Mouse (Mus musculus): ENCODE results near the gene Klhl11. TPM values are rescaled to one million over a fixed set of nuclear protein-coding genes. Genes with fewer than 3 reads are reported as not detected.
A peak's percentile ranks its signal among the peaks of the same experiment; 100 is the strongest.

Gene Klhl11
- polyA plus RNA-seq, 1 experiment from 2014 or later, result 12.6 TPM

DNA sequence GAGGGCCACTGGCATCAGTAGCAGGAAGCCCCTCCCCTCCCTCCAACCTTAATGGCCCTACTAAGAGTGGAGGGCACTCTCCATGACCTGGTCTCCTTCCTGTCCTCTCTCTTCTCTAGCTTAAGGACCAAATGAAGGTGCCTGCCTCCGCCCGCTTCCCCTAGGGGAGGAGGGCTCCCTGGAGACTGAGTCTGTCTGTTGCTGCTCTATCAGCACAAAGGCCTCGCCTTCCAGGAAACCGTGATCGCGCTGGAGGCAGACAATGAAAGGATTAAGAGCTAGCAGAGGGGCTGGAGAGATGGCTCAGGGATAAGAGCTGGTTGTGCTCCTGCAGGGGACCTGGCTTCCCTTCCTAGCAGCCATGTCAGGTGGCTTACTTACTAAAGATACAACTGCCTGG is 28.8 kb upstream of the Klhl11 start:
- H3K36me3 ChIP-seq, result peaks cover 99% of the 10 kb centered on the region
- WGBS, result 66% methylated on average over 6 of the region's 6 CpGs

DNA sequence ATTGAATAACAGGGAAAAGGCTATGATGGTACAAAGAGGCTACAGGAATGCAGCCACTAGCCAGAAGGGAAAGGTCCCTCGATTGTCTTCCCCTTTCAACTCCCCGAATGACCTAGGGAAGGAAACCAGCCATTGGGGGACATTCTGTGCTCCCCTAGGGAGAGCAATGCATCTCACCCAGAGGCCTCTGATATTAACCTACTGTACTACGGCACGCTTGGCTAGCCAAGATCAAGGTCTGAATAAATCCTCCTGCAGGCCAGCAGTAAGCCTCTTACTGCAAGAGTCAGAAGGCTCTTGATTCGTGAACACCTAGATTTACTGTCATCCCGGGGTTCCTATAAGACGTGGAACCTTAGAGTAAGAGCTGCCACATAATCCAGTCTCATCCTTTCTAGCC is 28.1 kb upstream of the Klhl11 start:
- Histone ChIP-seq H3K36me3 (peaks cover 99% of the 10 kb centered on the region), H3K9me3 (no peaks in the 10 kb centered on the region), H3K27me3 (no peaks in the 10 kb centered on the region), H3K9ac (no peak overlapping the region), H3K4me3 (no peak overlapping the region), H3K4me1 (no peaks in the 10 kb centered on the region), H3K27ac (no peak overlapping the region), H3K4me2 (replicated peaks) (no peak overlapping the region)
- no peak for ATAC-seq (ENCODE audit: low FRiP score, low read depth)
- 89% methylated on average over 7 of the region's 7 CpGs for WGBS

More for the DNA sequence above, 28.8 kb upstream of the Klhl11 start:
- Histone ChIP-seq H3K27ac (no peak overlapping the region), H3K4me2 (replicated peaks) (no peak overlapping the region), H3K4me1 (no peaks in the 10 kb centered on the region), H3K4me3 (no peak overlapping the region), H3K9me3 (no peaks in the 10 kb centered on the region), H3K9ac (no peak overlapping the region), H3K27me3 (no peaks in the 10 kb centered on the region)
- no peak for ATAC-seq (ENCODE audit: low FRiP score, low read depth)

DNA sequence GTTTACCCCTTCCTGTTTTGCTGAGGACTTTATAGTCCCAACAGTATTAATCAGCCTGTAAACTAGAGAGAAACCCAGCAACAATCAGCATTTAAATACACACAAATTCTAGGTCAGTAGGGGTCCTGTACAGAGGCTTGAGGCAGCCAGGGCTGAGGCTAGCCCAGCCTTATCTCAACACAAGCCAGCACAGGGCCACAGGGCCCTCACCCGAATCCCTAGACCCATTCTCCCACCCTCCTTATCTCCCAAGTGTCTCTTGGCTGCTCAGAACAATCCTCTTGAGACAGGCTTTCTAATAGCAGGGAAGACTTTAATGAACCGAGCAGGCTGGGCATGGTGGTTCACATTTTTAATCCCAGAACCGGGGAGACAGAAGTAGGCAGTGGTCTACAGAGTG is 27.7 kb upstream of the Klhl11 start:
- Histone ChIP-seq H3K4me1 (no peaks in the 10 kb centered on the region), H3K27ac (no peak overlapping the region), H3K36me3 (peaks cover 99% of the 10 kb centered on the region), H3K27me3 (no peaks in the 10 kb centered on the region), H3K9me3 (no peaks in the 10 kb centered on the region), H3K9ac (no peak overlapping the region), H3K4me2 (replicated peaks) (no peak overlapping the region), H3K4me3 (no peak overlapping the region)
- WGBS, result 91% methylated on average over 3 of the region's 3 CpGs
- no peak for ATAC-seq (ENCODE audit: low FRiP score, low read depth)

DNA sequence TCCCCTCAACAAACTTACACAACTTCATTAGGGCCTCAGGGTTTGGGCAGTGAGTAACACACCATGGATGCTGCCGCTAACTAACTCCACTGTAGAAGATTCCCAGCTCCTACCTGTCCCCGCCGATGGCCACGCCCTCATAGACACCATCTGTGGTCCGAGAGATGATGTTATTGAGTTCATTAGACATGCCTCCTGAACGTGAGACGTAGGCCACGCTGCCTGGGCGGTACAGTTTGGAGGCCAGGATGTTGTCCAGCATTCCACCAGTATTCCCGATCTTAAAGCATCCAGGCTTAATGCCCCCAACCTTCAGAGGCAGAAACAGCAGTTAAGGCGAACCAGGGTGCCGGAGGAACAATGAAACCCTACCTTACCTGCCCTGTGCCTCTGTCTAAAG is 21.2 kb upstream of the Klhl11 start:
- Histone ChIP-seq H3K4me1 (no peaks in the 10 kb centered on the region), H3K36me3 (peaks cover 96% of the 10 kb centered on the region), H3K9me3 (no peaks in the 10 kb centered on the region), H3K27me3 (no peaks in the 10 kb centered on the region), H3K9ac (no peak overlapping the region), H3K4me3 (no peak overlapping the region), H3K27ac (no peak overlapping the region), H3K4me2 (replicated peaks) (no peak overlapping the region)
- no peak for ATAC-seq (ENCODE audit: low FRiP score, low read depth)
- WGBS, result 91% methylated on average over 12 of the region's 12 CpGs

GRCm38 (mm10) chr11:100490951-100491350 is 18.4 kb upstream of the Klhl11 start:
- Histone ChIP-seq H3K36me3 (peaks cover 95% of the 10 kb centered on the region), H3K9me3 (no peaks in the 10 kb centered on the region), H3K9ac (no peak overlapping the region), H3K4me2 (replicated peaks) (no peak overlapping the region), H3K4me3 (no peak overlapping the region), H3K27me3 (no peaks in the 10 kb centered on the region), H3K27ac (no peak overlapping the region), H3K4me1 (no peaks in the 10 kb centered on the region)
- ATAC-seq (ENCODE audit: low FRiP score, low read depth), result no peak
- 93% methylated on average over 6 of the region's 6 CpGs for WGBS

DNA sequence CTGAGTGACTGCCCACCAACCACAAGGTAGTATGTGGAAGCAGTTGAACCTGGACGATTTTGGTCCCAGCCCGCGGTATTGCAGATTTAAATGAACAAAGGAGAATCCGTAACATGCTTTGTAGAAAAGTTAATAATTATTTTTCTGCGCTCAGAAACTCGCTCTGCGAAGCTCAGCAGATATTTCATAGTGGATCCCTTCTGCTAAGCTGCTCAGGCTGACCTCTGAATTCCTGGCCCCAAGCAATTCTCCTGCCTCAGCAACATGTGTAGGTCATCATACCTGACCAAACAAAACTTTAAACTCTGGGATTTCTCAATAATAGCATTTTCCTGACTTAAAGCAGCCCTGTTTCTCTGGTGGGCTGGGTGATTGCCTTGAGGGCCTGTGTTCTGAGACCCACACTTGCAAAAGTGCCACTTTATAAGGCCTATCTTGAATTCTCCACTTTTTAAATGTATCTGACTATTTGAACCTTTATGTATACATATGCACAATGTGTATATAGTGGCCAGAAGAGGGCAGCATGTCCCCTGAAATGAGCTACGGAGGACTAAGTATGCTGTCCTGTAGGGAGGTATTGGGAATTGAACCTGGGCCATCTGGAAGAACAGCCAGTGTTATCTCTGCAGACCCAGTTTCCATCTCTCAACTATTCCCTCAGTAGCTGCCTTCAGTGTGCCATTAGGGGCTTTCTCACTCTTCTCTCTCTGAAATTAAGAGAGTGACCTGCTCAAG is 13.4 kb upstream of the Klhl11 start:
- ATAC-seq (ENCODE audit: low FRiP score, low read depth), result no peak
- WGBS, result 91% methylated on average over 8 of the region's 8 CpGs
- Histone ChIP-seq H3K9ac (no peak overlapping the region), H3K9me3 (no peaks in the 10 kb centered on the region), H3K36me3 (peaks cover 98% of the 10 kb centered on the region), H3K4me2 (replicated peaks) (no peak overlapping the region), H3K4me1 (no peaks in the 10 kb centered on the region), H3K4me3 (no peak overlapping the region), H3K27ac (no peak overlapping the region), H3K27me3 (no peaks in the 10 kb centered on the region)

DNA sequence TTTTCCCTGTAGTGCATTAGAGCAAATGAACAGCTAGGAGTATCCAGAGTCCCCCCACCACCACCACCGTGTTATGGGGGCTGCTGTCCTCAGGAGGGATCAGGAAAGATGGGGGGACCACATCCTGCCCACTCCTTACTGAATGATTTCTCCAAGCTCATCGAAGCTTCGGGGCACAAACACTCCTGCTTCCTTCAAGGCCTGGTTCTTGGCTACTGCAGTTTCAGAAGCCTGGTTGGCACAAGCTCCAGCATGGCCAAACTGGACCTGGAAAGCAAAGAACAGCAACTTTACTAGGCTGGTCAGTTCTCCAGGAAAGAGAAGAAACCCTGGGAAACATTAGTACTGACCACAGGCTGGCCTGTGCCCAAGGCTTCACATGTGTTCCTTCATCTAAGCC is 11.9 kb upstream of the Klhl11 start:
- Histone ChIP-seq H3K4me3 (no peak overlapping the region), H3K27me3 (no peaks in the 10 kb centered on the region), H3K9me3 (no peaks in the 10 kb centered on the region), H3K36me3 (peaks cover 98% of the 10 kb centered on the region), H3K4me1 (no peaks in the 10 kb centered on the region), H3K4me2 (replicated peaks) (no peak overlapping the region), H3K9ac (no peak overlapping the region), H3K27ac (no peak overlapping the region)
- no peak for ATAC-seq (ENCODE audit: low FRiP score, low read depth)
- WGBS, result 94% methylated on average over 3 of the region's 3 CpGs

DNA sequence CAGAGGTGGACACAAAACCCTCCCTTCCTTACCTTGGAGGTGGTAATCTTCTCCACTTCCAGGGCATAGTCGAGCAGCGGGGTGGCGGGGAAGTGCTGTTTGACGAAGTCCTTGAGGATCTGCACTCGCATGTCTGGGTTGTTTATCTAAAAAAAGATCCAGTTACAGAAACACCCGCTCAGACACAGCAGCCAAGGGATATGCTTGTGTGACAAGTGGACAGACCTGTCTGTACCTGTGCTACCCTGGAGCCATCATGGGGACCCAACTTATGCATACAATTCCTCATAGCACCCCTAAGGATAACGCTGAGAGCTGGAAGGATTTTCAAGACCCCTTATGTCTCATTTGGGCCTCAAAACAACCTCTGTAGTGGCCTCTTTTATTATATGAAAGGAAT is 6.6 kb upstream of the Klhl11 start:
- H3K27ac ChIP-seq, result no peak overlapping the region
- no peak overlapping the region for H3K9ac ChIP-seq
- H3K4me2 ChIP-seq (replicated peaks), result no peak overlapping the region
- no peaks in the 10 kb centered on the region for H3K4me1 ChIP-seq
- H3K36me3 ChIP-seq, result peaks cover 82% of the 10 kb centered on the region
- H3K4me3 ChIP-seq, result no peak overlapping the region
- H3K9me3 ChIP-seq, result no peaks in the 10 kb centered on the region
- H3K27me3 ChIP-seq, result no peaks in the 10 kb centered on the region
- ATAC-seq (ENCODE audit: low FRiP score, low read depth), result no peak
- 79% methylated on average over 7 of the region's 7 CpGs for WGBS

DNA sequence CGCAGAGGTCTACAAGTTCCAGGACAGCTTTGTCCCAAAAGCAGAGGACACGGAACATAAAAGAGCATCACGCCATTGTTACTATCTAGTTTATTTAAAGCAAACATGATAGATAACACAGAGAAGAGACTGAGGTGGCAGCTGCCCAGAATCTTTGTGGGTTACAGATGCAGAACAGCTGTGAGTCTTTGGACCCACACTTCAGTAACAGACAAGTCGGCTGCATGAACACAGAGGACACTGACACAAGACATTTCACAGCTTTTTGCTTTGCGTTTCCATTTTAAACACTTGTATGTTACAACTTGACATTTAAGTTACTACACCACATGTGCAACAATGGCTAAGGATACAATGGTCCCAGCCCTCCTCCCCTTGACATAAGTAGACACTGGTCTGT is 3.7 kb upstream of the Klhl11 start:
- WGBS, result 92% methylated on average over 5 of the region's 5 CpGs
- Histone ChIP-seq H3K4me2 (replicated peaks) (no peak overlapping the region), H3K27me3 (no peaks in the 10 kb centered on the region), H3K27ac (no peak overlapping the region), H3K36me3 (peaks cover 53% of the 10 kb centered on the region), H3K9ac (no peak overlapping the region), H3K4me3 (no peak overlapping the region), H3K9me3 (no peaks in the 10 kb centered on the region), H3K4me1 (peaks cover 4% of the 10 kb centered on the region)
- ATAC-seq (ENCODE audit: low FRiP score, low read depth), result no peak

DNA sequence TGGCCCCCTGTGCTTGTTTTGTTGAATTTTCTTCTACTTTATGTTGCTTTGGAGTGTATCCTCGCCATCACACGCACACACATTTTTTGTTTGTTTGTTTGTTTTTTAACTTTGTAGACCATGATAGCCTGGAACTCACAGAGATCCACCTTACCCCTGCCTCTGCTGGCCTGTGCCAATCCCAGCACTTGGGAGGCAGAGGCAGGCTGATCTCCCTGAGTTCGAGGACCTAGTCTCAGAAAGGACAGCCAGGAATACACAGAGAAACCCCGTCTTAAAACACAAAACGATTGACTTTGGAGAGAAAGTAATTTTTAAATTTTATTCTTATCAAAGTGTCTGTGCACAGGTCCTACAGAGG is 374 bp upstream of the Klhl11 start:
- WGBS, result 36% methylated on average over 5 of the region's 5 CpGs
- Histone ChIP-seq H3K27ac (no peak overlapping the region), H3K27me3 (no peaks in the 10 kb centered on the region), H3K4me2 (replicated peaks) (peak overlapping the region; percentile 37; the same call in 1 of the 2 replicates), H3K9ac (no peak overlapping the region), H3K4me1 (peaks cover 18% of the 10 kb centered on the region), H3K36me3 (peaks cover 19% of the 10 kb centered on the region), H3K4me3 (peak overlapping the region; percentile 68), H3K9me3 (no peaks in the 10 kb centered on the region)
- ATAC-seq (ENCODE audit: low FRiP score, low read depth), result peak; percentile 26

DNA sequence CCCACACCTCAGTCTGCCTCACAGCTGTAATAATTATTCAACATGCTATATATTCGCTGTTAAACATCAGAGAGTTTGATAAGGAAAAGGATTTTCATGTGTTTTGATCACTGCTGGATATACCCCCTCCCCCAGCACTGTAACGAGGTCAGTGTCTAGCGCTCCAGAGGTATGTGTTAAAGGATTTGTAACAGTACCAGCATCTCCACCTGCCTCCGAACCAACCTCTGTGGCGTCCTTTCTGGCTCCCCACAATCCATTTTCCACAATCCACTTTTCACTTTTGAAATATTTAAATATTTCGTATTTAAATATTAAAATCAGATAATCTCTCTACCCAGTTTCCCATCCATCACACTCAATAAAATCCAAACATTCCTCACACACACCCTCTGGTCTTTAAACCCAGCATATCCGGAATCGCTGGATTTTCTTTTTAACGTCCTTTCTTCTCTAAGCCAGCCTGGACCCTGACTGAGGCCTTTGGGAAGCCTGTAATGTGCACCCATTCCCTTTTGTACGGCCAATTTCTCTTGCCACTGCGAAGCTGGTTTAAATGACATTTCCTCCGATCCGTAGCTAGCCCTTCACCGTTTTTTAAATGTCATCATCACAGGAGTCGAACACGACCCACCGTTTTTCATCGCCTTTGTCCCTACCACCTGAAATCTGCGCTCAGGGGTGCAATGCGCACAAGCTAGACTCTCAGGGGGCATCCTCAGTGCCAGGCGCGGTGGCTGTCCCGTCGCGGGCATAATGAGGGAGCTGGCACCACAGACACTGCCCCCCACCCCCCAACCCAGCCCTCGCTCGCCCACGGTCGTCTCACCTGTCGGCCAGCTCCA is 967 bp downstream of the Klhl11 start:
- peak overlapping the region; percentile 68 for H3K4me3 ChIP-seq
- H3K9ac ChIP-seq, result peak overlapping the region; percentile 90
- peaks cover 18% of the 10 kb centered on the region for H3K4me1 ChIP-seq
- WGBS, result 3% methylated on average over 30 of the region's 30 CpGs
- H3K9me3 ChIP-seq, result no peaks in the 10 kb centered on the region
- peak overlapping the region; percentile 73; the same call in 1 of the 2 replicates for H3K27ac ChIP-seq
- H3K4me2 ChIP-seq (replicated peaks), result peak overlapping the region; percentile 92
- ATAC-seq (ENCODE audit: low FRiP score, low read depth), result 0 out of 2 replicates have a peak, but pooled peaks have one; percentile 6
- H3K36me3 ChIP-seq, result peaks cover 17% of the 10 kb centered on the region
- no peaks in the 10 kb centered on the region for H3K27me3 ChIP-seq

DNA sequence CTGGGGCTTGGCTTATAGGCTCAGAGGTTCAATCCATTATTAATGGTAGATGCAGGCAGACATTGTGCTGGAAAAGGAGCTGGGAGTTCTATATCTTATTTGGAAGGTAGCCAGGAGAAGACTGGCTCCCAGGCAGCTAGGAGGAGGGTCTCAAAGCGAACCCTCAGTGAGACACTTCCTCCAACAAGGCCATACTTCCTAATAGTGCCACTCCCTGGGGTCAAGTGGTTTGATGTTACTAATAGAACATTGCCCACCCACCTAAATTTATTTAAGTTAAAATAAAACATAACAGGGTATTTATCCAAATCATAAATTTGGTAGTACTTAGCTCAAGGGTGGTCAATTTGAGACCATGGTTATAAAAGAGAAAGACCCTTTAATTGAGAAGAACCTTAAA is 6.7 kb downstream of the Klhl11 start:
- Histone ChIP-seq H3K27ac (no peak overlapping the region), H3K4me2 (replicated peaks) (no peak overlapping the region), H3K9me3 (no peaks in the 10 kb centered on the region), H3K4me1 (peaks cover 9% of the 10 kb centered on the region), H3K9ac (no peak overlapping the region), H3K4me3 (no peak overlapping the region), H3K27me3 (no peaks in the 10 kb centered on the region), H3K36me3 (peaks cover 36% of the 10 kb centered on the region)
- WGBS, result 81% methylated on average over 1 of the region's 1 CpGs
- no peak for ATAC-seq (ENCODE audit: low FRiP score, low read depth)

Data from limb, embryonic 13.5 days (tissue).